Mouse (Mus musculus): ENCODE data around the gene Zfp319.
"Not testable (repeated sequence)": the region's sequence is repeated elsewhere in the genome, so short reads cannot be mapped to it uniquely, and the experiment has no call there.

The Zfp319 gene

DNA sequence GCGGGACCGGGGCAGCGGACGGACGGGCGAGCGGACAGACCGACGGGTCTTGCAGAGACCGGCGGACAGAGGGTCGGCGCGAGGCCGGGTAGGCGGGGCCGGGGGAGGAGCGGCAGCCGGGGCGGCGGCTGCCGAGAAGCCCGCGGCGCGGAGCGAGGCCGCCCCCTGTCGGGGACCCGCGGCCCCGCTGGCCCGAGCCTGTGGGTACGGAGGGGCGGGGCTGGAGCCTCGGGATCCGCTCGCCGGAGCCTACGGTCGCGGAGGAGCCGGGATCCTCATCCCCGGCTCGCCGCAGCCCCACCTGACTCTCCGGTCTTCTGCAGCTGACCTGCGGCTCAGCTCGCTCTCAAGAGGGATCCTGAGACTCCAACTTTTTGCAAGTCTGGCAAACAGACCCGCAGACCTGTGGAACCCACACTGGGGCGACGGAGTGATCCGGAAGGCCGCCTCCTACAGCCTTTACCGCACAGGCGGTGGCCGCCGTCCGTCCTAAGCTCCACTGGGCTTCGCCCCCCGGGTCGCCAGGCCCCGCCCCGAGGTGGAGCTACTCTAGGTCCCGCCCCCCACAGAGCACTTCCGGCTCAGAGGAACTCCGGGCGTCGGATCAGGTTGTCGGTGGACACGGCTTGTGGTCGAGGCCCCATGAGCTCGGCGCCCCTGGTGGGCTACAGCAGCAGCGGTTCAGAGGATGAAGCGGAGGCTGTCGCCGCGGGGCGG is at the start of gene Zfp319, which contains the start of gene Usb1:
TSS of gene Zfp319 (minus strand) at position 231 of the 717 bp plus-strand sequence.
TSS of gene Usb1 (plus strand) at position 565 of the 717 bp plus-strand sequence.
- peak; percentile 93 for DNase-seq

DNA sequence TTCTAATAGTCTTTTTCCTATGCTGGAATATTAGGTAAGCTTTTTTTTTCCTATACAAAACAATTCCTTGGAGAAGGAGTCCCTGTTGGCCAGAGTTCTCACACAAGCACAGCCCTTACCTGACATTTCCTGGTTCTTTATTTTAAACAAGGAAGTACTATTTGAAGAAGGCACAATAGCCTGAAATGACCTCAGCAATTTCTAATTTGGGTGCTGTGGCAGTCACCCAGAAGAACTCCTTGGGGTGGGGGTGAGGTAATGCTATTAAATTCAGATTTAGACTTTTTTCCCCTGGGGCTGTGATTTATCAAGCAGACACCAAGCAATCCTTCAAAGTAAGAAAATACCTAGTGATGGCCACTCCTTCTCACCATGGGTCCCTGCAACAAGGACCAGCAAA is 49.2 kb upstream of the Zfp319 start:
- no peak for DNase-seq

DNA sequence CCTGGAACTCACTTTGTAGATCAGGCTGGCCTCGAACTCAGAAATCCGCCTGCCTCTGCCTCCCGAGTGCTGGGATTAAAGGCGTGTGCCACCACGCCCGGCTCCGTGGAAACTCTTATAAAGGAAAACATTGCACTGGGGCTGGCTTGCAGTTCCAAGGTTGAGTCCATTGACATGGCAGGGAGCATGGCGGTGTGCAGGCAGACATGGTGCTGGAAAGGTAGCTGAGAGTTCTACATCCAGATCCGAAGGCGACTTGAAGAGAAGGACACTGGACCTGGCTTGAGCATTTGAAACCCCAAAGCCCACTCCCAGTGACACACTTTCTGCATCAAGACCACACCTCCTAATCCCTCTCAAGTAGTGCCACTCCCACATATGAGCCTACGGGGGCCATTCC is 47.2 kb upstream of the Zfp319 start:
- not testable (repeated sequence) for DNase-seq

DNA sequence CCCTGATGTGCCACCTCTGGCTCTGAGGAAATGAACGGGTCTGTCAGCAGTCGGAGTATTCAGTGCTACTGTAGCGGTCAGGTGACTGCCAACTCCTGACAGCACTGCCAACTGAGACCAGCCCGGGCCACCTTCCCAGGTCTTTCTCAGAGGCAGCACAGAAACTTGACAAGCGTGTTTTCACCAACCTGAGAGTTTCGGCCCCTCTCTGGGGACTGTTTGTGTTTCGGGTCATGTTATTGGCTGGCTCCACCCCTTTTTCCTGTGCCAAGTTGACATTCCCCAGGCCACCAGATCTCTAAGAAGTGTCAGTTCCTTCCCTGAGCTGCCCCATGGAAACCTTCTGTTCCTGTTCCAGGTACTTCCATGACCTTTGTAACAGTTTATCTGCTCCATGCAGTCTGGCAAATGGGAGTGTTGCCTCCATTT is 46.1 kb upstream of the Zfp319 start:
- DNase-seq: no peak

DNA sequence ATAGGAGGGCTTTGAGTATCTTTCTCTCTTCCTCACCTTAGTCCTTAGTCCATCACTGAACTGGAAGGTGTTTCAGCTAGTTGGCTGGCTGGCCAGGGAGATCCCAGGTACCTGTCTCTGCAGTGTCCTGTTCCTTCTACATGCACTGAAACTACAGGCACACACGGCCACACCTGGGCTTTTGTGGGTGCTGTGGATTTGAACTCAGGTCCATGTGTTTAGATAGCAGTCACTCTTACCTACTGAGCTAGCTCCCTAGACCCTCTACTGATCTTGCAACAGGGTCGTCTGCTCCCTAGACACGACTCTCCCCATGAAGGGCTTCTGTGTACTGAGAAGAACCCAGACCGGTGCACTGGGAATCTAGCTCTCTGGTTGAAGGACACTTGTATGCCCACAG is 45.4 kb upstream of the Zfp319 start:
- DNase-seq: no peak

DNA sequence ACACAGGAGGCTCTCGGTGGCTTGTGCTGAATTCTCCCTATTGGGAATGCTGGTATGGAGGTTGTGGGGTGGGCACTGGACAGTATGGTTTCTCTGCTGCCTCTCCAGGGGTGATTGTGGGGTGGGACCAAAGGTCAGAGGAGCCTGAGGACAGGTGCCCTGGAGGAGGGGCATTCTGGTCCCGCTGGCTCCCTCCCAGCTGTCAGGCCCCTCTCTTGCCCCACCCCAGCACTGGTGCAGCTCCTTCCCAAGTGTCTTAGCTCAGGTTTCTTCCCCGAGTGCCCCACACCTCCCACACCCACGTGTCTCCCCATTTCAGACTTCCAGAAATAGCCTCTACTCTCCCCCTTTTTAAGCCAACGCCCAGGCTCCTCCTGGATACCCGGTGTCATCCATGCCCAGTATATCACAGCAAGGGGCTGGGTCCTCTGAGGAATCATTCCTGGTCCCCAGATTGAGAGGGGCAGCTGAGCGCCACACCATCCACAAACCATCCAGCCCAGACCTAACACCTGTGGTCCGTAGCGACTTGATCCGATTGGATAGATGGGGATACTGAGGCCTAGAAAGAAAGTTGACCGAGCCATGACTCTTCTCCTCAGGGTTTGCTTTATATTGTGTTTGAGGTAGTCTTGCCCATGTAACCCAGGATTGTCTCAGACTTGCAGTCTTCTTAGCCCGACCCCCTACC is 44.7 kb upstream of the Zfp319 start:
- DNase-seq: no peak

DNA sequence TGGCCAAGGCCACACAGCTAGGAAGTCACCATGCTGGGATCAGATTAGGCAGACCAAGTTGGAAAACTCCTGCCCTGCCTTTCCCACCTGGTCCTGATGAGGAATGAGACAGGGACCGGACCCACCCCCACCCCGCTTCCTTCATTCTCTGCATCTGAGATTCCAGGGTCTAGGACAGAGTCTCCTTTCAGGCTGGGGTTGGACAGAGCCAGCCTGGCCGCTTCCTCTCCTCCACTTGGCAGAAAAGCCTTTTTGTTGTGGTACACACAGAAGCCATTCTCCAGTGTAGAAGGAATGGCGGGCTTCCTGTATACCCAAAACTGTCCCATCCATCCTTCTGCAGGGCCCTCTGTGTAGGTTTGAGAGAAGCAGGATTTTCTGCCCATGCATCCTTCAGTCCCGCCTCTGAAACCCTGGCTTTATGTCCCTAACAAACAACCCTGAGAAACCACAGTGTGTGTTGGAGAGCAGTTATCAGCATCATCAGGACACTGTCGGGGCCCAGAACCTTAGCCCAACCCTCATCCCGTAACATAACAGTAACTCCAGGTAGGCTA is 43.7 kb upstream of the Zfp319 start:
- peak; percentile 30 for DNase-seq

DNA sequence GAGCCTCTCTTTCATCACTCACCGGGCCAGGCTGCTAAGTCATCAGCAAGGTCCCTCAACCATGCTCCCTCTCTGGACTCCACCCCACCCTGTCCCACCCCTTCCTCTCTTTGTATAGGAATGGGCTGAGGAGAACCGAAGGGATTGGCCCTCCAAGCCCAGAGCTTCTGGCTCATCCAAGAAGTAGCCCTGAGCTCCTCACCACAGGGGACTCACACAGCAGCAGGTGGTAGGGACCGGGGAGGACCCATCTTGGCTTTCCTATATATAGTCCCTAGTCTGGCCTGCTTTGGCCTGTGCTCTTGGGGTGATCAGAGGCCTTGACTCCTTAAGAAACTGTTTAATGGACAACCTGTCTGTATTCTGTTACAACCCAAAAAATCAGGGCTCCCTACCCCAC is 42.7 kb upstream of the Zfp319 start:
- no peak for DNase-seq

DNA sequence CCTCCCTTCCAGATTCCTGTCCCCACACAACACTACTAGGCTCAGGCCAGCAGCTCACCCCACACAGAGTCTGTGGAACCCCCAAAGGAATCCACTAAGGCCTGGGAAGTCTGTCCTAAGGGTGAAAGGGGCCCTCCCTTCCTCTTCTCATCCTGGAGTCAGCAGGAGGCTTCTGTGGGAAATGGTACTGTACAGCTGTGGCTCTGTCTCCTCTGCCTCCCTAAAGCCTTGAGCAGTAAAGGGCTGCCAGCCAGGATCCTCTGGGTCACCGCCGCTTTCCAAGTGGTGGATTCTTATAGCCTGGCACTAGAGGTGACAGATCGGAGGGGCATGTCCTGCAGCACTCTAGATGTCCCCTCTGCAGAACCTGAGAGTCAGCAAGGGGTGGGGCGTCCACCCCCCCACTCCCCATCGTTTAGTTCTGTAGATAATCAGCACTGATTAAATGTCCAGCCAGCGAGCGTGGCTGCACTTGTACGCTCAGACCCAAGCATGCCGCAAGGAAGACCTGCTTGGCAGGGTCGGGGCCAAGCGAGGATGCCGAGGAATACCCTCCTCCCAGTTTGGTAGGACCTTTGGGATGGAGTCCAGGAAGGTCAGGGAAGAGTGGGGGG is 41.7 kb upstream of the Zfp319 start:
- no peak for DNase-seq

DNA sequence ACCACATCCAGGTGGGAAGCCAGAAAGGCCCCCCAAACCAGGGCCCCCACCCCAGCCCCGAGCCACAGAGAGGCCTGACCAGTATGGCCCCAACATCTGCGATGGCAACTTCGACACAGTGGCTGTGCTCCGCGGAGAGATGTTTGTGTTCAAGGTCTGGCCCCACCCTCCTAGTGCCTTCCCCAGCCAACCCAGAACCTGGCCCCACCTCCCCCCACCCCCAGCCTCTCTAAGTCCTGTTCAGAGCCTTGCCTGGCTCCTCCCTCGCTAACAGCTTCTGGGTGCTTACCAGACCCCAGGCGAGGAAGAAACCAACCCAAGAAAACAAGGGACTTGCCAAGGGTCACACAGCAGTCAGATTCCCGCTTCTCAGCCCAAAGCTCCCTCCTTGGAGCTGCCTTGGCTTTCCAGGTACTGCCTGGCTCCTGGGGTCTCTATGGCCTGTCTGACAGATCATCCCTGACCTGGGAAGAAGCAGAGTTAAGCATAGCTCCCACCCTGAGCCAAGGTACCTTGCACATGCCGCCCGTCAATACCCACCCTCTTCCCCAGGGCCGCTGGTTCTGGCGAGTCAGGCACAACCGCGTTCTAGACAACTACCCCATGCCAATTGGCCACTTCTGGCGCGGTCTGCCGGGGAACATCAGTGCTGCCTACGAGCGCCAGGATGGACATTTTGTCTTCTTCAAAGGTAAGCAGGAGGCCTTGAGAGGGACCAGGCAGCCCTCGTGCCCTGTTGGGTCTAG is 38.0 kb upstream of the Zfp319 start:
- DNase-seq: no peak

DNA sequence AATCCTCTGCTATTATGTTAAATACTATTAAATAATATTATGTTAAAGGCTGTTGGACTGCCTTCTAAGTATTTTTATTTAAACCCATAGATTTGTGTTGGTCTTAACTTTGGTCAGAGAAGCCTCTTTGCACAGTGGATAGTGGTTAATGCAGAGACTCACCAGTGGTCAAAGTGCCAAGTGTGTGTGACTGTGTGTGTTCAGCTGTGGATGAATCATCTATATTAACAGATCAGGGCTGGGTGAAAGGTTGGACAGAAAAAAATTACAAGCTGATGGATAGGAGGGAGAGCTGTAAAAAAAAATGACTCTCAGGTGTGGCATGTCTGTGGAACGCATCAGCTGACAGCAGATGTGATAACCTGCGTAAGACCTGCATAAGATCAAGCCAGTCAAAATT is 32.1 kb upstream of the Zfp319 start:
- DNase-seq: no peak

DNA sequence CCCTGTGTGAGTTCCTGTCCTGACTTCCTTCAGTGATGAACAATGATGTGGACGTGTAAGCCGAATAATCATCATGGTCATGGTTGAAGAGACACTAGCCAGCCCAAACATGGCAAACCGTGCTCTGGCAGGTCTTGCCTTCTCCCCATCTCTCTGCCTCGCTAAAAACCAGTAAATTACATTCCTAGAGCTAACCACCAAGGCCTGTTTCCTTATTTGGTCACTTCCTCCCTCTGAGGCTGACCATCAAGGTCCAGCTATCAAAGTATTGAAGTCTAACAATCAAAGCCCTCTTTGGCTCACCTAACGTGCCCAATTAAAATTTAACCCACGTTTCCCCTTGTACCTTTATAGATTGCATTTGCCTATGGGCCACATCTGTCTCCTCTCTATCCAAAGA is 30.5 kb upstream of the Zfp319 start:
- no peak for DNase-seq

DNA sequence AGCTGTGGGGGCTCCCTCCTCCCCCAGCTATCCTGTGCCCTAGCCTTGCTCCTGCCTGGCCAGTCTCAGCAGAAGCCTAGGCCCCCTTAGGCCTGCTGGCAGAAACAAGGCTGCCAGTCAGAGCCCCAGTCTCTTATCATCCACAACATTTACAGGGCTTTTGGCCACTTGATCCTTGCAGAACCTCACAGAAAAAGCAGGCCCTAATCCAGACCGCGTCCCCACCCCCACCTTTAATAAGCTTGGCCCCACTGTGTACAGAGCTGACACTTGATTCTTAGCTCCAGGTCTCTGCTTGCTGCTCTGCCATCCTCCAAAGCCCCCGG is 29.2 kb upstream of the Zfp319 start:
- DNase-seq: no peak

DNA sequence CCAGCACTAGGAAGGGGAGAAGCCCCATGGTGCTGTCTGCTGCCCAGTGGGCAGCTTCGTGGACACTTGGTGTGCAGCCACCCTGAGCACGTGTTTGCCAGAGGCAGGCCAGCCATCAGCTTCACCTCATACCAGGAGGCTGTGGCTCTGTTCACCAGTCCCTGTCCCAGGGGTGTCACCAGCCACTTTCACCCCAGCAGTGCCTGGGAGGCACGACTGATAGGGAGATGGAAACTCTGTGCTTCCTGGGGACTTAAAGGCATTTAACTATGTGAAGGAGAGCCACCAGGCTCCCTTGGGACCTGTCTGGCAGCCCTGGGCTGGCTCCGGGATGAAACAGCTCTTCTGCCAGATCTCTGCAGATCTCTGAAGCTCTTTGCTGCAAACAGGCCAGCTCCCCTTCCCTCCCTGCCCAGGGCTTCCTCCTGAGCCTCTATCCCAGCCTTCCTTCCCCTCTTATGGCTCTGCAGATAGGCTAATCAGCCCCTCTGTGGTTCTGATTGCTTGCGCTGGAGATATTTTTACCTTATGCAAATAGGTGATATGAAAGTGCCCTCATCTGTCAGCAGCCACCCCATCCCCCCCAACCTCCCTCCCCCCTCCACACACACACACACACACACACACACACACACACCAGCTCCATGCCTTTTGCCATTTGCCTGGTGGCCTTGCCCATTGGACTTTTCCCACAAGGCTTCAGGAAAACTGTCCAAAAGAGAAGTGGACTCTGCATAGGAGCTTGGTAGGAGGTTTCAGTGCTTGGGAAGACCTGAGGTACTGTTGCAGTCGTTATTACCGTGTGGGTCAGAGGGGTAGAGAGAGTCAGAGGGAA is 28.6 kb upstream of the Zfp319 start:
- DNase-seq: no peak

DNA sequence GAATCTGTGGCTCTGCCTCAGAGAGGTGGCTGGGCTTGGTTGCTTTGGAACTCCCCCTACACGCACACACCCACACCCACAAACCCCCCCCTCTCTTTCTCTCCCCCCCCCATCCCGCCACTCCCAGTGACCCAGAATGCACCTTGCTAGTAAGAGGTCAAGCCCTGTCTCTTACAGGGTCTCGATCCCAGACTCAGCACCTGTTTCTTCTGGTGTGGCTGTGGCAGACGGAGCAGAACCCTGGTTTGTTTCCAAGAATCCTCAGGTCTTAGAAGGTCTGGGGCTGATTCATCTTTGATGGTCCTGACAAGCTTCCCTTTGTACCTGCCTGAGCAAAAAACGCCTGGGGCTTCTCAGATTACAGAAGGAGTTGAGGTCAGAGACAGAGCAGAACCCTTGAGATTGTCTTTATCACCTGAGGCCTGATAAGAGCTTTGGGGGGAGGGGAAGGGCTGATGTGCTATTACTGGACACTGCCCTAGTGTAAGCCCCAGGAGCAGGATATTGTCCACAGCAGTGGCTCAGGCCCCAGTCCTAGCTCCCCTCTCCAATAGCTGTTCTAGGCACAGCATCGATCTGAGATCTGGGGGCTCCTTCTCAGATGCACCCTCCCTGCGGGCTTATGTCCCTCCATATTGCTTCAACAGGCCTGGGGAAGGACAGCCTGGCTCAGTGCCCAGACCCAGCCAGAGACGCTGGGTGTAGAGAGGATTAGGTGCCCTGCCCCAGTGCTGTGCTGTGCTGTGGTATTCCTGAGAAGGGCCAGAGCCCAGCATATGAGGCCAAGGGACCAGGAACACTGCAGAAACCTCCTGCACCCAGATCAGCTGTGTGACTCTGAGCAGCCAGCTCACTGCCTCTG is 27.0 kb upstream of the Zfp319 start:
- no peak for DNase-seq

DNA sequence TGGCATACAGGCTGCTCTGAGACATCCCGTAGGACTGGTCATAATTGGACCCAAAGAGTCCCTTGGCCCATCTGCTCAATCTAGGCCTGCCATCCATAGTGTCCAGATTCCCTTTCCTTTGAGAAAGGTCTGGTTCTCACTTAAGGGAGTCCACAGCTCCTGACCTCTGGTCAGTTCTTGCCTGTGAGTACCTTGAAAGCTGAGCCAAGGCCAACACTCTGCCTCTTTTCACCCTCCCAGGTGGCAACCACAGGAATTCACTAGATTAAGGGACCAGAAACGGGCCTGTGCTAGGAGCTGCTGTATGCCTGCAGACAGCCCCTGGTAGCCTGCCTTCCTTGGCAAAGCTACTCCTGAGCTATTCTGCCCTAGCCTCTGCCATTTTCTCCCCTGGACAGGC is 22.9 kb upstream of the Zfp319 start:
- DNase-seq: no peak

DNA sequence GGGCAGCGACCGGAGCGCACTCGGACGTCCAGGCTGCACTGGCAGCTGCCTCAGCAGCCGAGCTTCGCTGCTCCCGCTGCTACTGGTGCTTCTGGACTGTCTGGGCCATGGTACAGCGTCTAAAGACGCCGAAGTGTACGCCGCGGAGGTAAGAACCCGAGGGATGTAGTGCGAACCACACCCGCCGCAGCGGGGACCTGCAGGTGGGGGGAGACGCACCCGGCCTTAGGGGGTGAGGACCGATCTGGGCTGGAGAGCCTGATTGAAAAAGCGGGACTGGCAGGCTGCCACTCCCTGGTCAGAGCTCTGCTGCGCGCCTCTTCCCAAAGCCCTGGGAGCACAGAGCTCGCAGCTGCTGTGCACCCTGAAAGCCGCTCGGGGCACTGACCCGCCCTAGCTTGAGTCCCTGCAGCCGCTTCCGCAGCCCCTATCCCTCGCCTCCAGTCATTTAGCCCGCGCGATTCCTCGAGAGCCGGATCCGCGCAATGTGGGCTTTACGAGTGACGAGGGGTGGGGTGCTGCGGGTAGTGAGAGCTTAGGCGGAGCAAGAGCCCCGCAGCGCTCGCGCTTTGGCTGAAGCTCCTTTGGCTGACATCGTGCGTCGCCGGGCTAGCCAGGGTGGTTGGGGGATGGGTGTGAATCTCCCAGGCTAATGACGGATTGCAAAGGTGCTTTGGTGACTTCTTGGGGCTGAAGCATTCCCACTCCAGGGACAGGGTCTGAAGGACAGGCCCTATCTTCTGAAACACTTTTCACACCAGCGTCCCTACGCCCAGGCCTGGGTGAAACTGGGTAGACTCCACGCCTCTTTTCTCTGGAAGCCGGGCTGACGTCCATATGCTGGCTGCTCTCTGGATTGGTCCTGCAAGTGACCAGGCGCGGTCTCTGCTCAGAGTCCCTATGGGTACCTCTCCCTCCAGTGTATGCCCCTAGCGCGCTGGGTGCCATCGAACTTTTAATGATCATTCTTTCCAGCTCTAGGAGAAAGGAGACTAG is 21.4 kb upstream of the Zfp319 start:
- DNase-seq: no peak

DNA sequence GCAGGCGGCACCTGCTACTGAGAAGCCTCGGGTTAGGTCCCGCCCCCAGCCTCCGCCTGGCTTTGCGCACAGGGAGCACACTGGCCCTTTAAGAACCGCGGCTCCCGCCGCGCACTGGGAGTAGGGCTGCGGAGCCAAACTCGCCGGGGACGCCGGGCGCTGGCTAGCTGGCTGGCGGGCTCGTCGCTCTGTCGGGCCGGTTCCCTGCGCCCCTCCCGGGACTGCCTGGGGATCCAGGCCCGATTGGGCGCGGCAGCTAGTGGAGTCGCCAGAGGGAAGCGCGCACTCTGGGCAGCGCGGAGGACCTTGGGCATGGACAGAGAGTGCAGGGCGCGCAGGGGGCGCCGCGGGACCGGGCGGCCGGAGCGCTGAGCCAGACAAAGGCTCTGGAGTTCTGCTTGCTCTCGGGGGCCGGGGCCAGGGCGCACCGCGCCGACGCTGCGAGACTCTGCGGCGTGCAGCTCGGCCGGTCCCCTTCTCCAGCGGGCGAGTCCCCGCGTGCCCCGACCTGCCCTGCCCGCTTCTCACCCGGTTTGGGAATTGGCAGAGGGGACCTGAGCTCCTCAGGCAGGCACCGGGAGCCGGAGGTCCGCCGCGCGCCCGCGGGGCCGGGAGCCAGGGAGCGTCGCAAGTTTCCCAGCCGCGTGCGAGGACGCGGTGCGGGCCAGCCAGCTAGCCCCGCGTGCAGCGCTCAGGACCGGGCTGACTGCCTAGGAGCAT is 20.6 kb upstream of the Zfp319 start, which contains the start of gene Mmp15:
TSS of gene Mmp15 (plus strand) at position 118 of the 720 bp plus-strand sequence.
- DNase-seq: no peak

DNA sequence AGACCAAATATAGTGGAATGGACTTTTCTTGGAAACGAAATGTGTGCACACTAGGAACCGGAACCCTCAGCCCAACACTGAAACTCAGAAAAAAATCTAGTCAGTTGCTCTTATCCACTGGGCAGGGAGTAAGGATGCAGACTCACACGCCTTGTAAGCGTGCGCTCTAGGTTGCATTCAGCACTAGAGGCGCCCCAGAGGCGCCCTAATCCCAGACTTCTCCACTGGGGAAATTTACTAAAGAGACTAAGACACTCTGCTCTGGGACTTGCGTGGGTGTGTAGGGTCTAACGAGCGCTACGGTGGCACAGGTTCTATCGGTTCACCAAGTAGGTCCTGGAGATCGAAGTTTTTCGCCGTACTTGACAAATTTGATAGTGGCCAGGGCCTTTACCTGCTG is 19.7 kb upstream of the Zfp319 start:
- DNase-seq: no peak
